Mouse (Mus musculus) thymus, adult 2 months (tissue): ENCODE measurements around the gene 3100002H09Rik. TPM values are rescaled to one million over a fixed set of nuclear protein-coding genes. Genes with fewer than 3 reads are reported as not detected.

Source experiments
- DNase-seq: peaks from one replicate; pipeline ENCODE4 v3.0.0; 2021
- H3K27ac ChIP-seq: fragments of 200-500 bp; 2 replicates; pipeline ENCODE4 v1.5.1; 2012; ENCODE audit warnings: low read length, control low read depth; ENCODE audit not compliant: control insufficient read depth, insufficient read depth
- H3K27me3 ChIP-seq: fragments of 200-500 bp; 2 replicates; pipeline ENCODE4 v1.6.1; 2012; ENCODE audit warnings: mild to moderate bottlenecking, low read length, moderate library complexity, mixed read lengths; ENCODE audit not compliant: control insufficient read depth, insufficient read depth
- H3K36me3 ChIP-seq: fragments of 200-500 bp; 2 replicates; pipeline ENCODE4 v1.6.1; 2012; ENCODE audit warnings: mild to moderate bottlenecking, low read length, moderate library complexity; ENCODE audit not compliant: control insufficient read depth, insufficient read depth
- H3K4me1 ChIP-seq: fragments of 200-500 bp; replicated peaks from 2 replicates; pipeline ENCODE4 v1.6.1; 2012; ENCODE audit warnings: low read length; ENCODE audit not compliant: control insufficient read depth, insufficient read depth
- H3K4me3 ChIP-seq: fragments of 200-500 bp; 2 replicates; pipeline ENCODE4 v1.5.1; 2012; ENCODE audit warnings: mild to moderate bottlenecking, low read length, control low read depth, moderate library complexity; ENCODE audit not compliant: control insufficient read depth, insufficient read depth
- CTCF ChIP-seq: fragments of 200-500 bp; IDR thresholded peaks from 2 replicates; pipeline ENCODE4 v1.5.1; 2012; ENCODE audit warnings: mild to moderate bottlenecking, control low read depth, low read length, moderate library complexity, borderline replicate concordance; ENCODE audit not compliant: control insufficient read depth, poor library complexity, insufficient read depth; ENCODE audit errors: extremely low read depth
- POLR2A ChIP-seq: fragments of 200-500 bp; IDR thresholded peaks from 2 replicates; pipeline ENCODE4 v1.6.1; 2012; ENCODE audit warnings: mild to moderate bottlenecking, low read length, control low read depth, moderate library complexity; ENCODE audit not compliant: control insufficient read depth, poor library complexity, insufficient read depth; ENCODE audit errors: extremely low read depth
- WGBS: fragments of 180-500 bp; shearing (Covaris S2); methylation state at CpG from one replicate; pipeline ENCODE4 v1.1.7; 2018; 5-methylcytosine and 5-hydroxymethylcytosine counted together
- polyA plus RNA-seq: library from polyadenylated mRNA; depleted of rRNA; stranded (reverse); fragments of >200 nt; gene quantifications from 2 replicates; pipeline ENCODE4 v1.2.3, GENCODE M21; 2012

3100002H09Rik gene
- polyA plus RNA-seq, 1 experiment = not detected

DNA sequence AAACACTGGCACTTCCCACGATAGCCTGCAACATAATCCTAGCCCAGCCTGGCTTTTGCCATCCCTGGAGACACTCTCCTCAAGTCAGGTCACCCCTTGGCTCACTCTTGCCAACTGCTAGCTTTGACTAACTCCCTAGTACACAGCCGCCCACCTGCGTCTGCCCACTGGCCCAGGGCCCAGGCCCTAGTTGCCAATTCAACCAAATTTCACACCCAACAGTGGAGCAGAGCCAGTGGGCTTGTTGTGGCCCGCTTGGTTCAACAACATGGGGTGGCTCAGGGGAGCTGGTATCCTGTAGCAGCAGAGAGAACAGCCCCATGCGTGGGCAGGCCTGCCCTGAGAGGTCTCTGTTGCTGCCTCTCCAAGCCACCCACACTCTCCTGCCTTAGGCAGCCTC lies 18.4 kb downstream of the 3100002H09Rik start:
- no peaks in the 10 kb centered on the region for H3K4me1 ChIP-seq
- no peak overlapping the region for H3K4me3 ChIP-seq
- no peak for TF ChIP-seq CTCF
- no peak for TF ChIP-seq POLR2A
- no peaks in the 10 kb centered on the region for H3K27me3 ChIP-seq
- H3K36me3 ChIP-seq = no peaks in the 10 kb centered on the region
- H3K27ac ChIP-seq = no peak overlapping the region
- no peak for DNase-seq
- WGBS = 90% methylated on average over 5 of the region's 5 CpGs

DNA sequence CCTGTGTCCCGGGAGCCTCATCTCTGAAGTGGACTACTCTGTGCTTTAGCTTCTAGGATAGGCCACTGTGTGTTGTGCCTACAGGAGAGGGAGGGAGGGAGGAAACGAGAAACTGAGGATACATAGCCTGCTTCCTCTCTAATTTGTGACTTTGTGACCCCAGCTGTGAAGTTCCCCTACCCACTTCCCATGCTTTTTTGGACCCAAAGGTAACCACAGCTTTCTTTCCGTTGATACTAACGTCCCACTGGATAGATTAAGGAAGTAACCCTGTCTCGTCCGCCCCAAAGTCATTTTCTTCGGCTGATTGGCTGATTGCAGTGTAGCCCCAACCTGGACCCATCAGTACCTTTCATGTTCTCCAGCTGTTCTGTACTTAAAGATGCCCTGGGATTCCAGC lies 29.9 kb downstream of the 3100002H09Rik start:
- 33% methylated on average over 7 of the region's 7 CpGs for WGBS
- peaks cover 2% of the 10 kb centered on the region; the same call in 1 of the 2 replicates for H3K27me3 ChIP-seq
- H3K36me3 ChIP-seq = no peaks in the 10 kb centered on the region
- H3K27ac ChIP-seq = no peak overlapping the region
- no peak for DNase-seq
- H3K4me1 ChIP-seq = no peaks in the 10 kb centered on the region
- H3K4me3 ChIP-seq = no peak overlapping the region
- TF ChIP-seq CTCF (no peak), POLR2A (no peak)

DNA sequence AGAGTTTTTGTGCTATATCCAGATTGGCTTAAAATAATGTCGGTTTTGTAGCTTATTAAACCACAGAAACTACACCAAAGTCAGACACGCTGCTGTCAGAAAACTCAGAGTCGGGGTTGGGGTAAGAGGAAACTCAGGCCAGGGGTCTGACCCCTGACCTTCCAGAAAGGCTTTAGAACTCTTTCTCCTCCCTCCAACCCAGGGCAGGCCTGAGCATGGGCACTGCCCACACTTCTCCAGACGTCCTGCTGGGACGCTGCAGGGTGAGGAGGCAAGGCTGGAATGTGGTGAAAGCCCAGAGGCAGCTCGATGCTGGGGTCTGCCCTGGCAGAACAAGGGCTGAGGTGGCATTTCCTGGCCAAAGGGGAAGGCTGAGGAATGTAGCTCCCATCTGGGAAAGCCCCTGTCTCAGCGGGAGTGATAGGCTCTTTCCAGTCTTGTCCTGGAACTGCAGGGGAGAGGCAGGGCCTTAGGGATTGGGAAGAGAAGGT lies 34.6 kb downstream of the 3100002H09Rik start:
- Histone ChIP-seq H3K36me3 (no peaks in the 10 kb centered on the region), H3K4me1 (no peaks in the 10 kb centered on the region), H3K27me3 (peaks cover 5% of the 10 kb centered on the region; the same call in 1 of the 2 replicates), H3K27ac (no peak overlapping the region), H3K4me3 (no peak overlapping the region)
- TF ChIP-seq CTCF (no peak), POLR2A (no peak)
- 14% methylated on average over 7 of the region's 7 CpGs for WGBS
- DNase-seq = no peak

DNA sequence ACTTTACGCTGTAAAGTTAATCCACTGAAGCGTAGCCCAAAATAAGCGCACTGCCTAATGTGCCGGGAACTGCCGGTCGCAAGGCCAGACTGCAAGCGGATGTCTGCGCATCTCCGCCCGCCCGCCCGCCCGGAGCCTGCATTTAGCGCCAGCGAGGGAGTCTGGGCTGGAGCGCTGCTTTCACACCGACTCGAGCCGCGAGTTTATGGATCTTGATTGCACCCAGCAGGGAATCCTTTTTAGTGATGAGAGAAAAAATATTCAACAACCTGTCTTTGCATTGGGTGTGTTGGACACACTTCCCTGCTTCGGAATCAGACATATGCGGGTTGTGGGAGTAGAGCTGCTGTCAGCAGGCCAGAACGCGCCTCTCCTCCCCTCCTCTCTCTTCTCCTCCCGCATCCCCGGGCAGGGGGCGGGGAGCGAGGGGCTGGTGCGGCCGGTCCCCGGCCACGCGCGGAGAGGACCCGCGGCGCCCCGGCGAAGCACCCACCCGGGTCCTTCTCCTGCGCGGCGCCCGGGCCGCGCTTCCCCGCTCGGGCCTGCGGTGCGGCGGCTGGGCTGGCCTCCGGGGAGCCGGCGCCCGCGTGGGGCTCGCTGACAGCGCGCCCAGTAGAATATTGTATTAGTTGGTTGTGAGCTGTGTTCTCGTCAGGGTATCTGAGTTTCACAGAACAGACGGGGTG lies 35.2 kb downstream of the 3100002H09Rik start:
- no peaks in the 10 kb centered on the region for H3K4me1 ChIP-seq
- H3K27ac ChIP-seq = no peak overlapping the region
- WGBS = 4% methylated on average over 60 of the region's 61 CpGs
- peaks cover 5% of the 10 kb centered on the region; the same call in 1 of the 2 replicates for H3K27me3 ChIP-seq
- H3K4me3 ChIP-seq = no peak overlapping the region
- DNase-seq = no peak
- H3K36me3 ChIP-seq = no peaks in the 10 kb centered on the region
- TF ChIP-seq POLR2A (no peak), CTCF (no peak)

DNA sequence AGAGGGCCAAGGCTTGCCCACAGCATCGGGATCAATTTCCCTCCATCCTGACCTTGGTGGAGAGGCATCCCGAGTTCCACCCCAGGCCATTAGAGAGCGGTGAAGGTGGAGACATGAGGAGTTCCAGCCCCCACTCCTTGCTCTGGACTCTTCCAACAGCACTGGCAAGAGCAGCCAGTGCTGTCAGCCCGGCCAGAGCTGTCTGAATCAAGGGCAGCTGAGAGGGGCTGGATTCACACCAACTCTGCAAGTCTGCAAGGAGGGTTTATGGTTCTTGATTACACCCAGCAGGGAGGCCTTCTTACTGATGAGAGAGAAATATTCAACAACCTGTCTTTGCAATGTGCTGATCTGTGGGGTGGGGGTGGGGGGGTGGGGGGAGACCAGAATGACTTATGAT lies 37.0 kb downstream of the 3100002H09Rik start:
- 35% methylated on average over 4 of the region's 4 CpGs for WGBS
- Histone ChIP-seq H3K4me3 (no peak overlapping the region), H3K4me1 (no peaks in the 10 kb centered on the region), H3K27me3 (peaks cover 5% of the 10 kb centered on the region; the same call in 1 of the 2 replicates), H3K36me3 (no peaks in the 10 kb centered on the region), H3K27ac (no peak overlapping the region)
- DNase-seq = no peak
- no peak for TF ChIP-seq CTCF
- no peak for TF ChIP-seq POLR2A

DNA sequence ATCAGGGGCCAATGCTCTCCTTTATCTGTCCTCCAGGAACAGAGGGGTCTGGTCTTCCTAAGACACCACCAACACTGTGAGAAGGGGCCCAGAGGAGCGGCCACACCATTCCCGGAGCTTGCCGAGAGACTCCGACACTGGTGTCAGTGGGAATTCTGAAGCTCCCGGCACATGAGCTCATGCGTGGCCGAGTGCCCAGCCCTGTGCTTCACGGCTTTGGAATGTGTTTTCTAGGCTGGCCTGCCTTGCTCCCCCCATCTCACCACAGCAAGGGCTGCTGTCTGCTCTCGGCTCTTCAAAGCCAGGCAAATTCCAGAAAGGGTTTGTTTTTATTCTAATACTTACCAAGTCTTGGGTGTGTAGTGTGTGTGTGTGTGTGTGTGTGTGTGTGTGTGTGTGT lies 39.6 kb downstream of the 3100002H09Rik start:
- TF ChIP-seq POLR2A (no peak), CTCF (no peak)
- DNase-seq = no peak
- H3K4me1 ChIP-seq = no peaks in the 10 kb centered on the region
- H3K36me3 ChIP-seq = no peaks in the 10 kb centered on the region
- peaks cover 3% of the 10 kb centered on the region; the same call in 1 of the 2 replicates for H3K27me3 ChIP-seq
- H3K4me3 ChIP-seq = no peak overlapping the region
- no peak overlapping the region for H3K27ac ChIP-seq
- 84% methylated on average over 9 of the region's 9 CpGs for WGBS
